12 mouse cellular contexts compared by ENCODE assay signal in genomic region chr7:140153829-140154217, GRCm38 (mm10). TPM values are rescaled to one million over a fixed set of nuclear protein-coding genes. Genes with fewer than 3 reads are reported as not detected.
DNase-seq lines count a peak whose midpoint lies in the region; ATAC-seq lines count a peak whose summit lies in the region.
"Had no signal": no experiment of that assay in that cellular context is flagged by ENCODE, and none has a peak within 500 bp of the region (broad histone marks: within the 10 kb centered on the region; RNA-seq: fewer than 3 reads in every experiment).

No protein-coding gene starts in this region.

- intact Hi-C loops in heart, postnatal 10 days (cut with DNase I) = no loop called here
- intact Hi-C loops in gastrocnemius, postnatal 14 days (cut with DNase I; ENCODE audit: low total_unique reads) = no loop called here

- no peak for DNase-seq in heart, postnatal 10 days
- no peak for DNase-seq in embryonic facial prominence, embryonic 10.5 days (ENCODE audit: low spot score)
- no peak for DNase-seq in hindbrain, embryonic 11.5 days (ENCODE audit: low spot score)
- no peak for DNase-seq in midbrain, embryonic 14.5 days
- DNase-seq in adrenal gland, postnatal 25 days = no peak
- no peak for DNase-seq in gastrocnemius, postnatal 14 days
- no peak for DNase-seq in urinary bladder, adult 2 months (ENCODE audit: low spot score)
- DNase-seq: spleen, adult 18-20 months had no signal

- H3K36me3 ChIP-seq in heart, embryonic 15.5 days = no peaks in the 10 kb centered on the region
- H3K36me3 ChIP-seq in embryonic facial prominence, embryonic 10.5 days (replicated peaks) = no peaks in the 10 kb centered on the region
- H3K36me3 ChIP-seq in hindbrain, embryonic 11.5 days (ENCODE audit: control insufficient read depth, insufficient read depth, low read length) = no peaks in the 10 kb centered on the region
- peaks cover 6% of the 10 kb centered on the region; the same call in 1 of the 2 replicates for H3K36me3 ChIP-seq in midbrain, embryonic 14.5 days (ENCODE audit: control insufficient read depth, insufficient read depth, low read length)

- no peak for ATAC-seq in heart, embryonic 15.5 days (replicated peaks; ENCODE audit: insufficient number of reproducible peaks, insufficient read depth, low FRiP score, low read depth)
- peak; percentile 25; the same call in 1 of the 2 replicates for ATAC-seq in hindbrain, embryonic 11.5 days (ENCODE audit: low FRiP score)
- 0 out of 2 replicates have a peak, but pooled peaks have one; percentile 3 for ATAC-seq in midbrain, embryonic 14.5 days (ENCODE audit: low FRiP score, low TSS enrichment)

- H3K4me1 ChIP-seq in heart, embryonic 15.5 days (replicated peaks) = peaks cover 12% of the 10 kb centered on the region
- peaks cover 19% of the 10 kb centered on the region for H3K4me1 ChIP-seq in embryonic facial prominence, embryonic 10.5 days
- H3K4me1 ChIP-seq in hindbrain, embryonic 11.5 days (replicated peaks; ENCODE audit: control insufficient read depth, insufficient read depth, low read length) = peaks cover 5% of the 10 kb centered on the region; the same call in 1 of the 2 replicates
- H3K4me1 ChIP-seq in midbrain, embryonic 14.5 days (ENCODE audit: control insufficient read depth, insufficient read depth, low read length) = peaks cover 12% of the 10 kb centered on the region

- H3K4me3 ChIP-seq in heart, embryonic 15.5 days = no peak overlapping the region
- H3K4me3 ChIP-seq in embryonic facial prominence, embryonic 10.5 days = peak overlapping the region; percentile 53
- peak overlapping the region; percentile 27 for H3K4me3 ChIP-seq in hindbrain, embryonic 11.5 days (ENCODE audit: low read depth, low read length)
- H3K4me3 ChIP-seq in midbrain, embryonic 14.5 days (replicated peaks; ENCODE audit: low read depth, low read length) = peak overlapping the region; percentile 46

- H3K27ac ChIP-seq in heart, embryonic 15.5 days = no peak overlapping the region
- no peak overlapping the region for H3K27ac ChIP-seq in embryonic facial prominence, embryonic 10.5 days (replicated peaks)
- no peak overlapping the region for H3K27ac ChIP-seq in hindbrain, embryonic 11.5 days (ENCODE audit: low read depth, low read length)
- H3K27ac ChIP-seq in midbrain, embryonic 14.5 days (replicated peaks; ENCODE audit: low read depth, low read length) = peak overlapping the region; percentile 79

- H3K4me2 ChIP-seq in heart, embryonic 15.5 days = peak overlapping the region; percentile 48; the same call in 1 of the 2 replicates
- peak overlapping the region; percentile 61 for H3K4me2 ChIP-seq in hindbrain, embryonic 11.5 days (replicated peaks; ENCODE audit: low read depth, low read length)
- H3K4me2 ChIP-seq in midbrain, embryonic 14.5 days (ENCODE audit: low read length) = peak overlapping the region; percentile 68

- H3K9ac ChIP-seq in heart, embryonic 15.5 days = no peak overlapping the region
- peak overlapping the region; percentile 56 for H3K9ac ChIP-seq in hindbrain, embryonic 11.5 days (ENCODE audit: low read depth, low read length)
- H3K9ac ChIP-seq in midbrain, embryonic 14.5 days (replicated peaks; ENCODE audit: low read length) = peak overlapping the region; percentile 73

- 20% methylated on average over 4 of the region's 4 CpGs for WGBS in heart, embryonic 15.5 days
- 16% methylated on average over 4 of the region's 4 CpGs for WGBS in embryonic facial prominence, embryonic 10.5 days
- WGBS in hindbrain, embryonic 11.5 days = 11% methylated on average over 4 of the region's 4 CpGs
- 19% methylated on average over 4 of the region's 4 CpGs for WGBS in midbrain, embryonic 14.5 days

- H3K27me3 ChIP-seq in heart, embryonic 15.5 days = peaks cover 53% of the 10 kb centered on the region
- peaks cover 64% of the 10 kb centered on the region for H3K27me3 ChIP-seq in embryonic facial prominence, embryonic 10.5 days (replicated peaks; ENCODE audit: low read depth, poor library complexity, severe bottlenecking)
- H3K27me3 ChIP-seq in hindbrain, embryonic 11.5 days (ENCODE audit: control insufficient read depth, insufficient read depth, low read length) = peaks cover 15% of the 10 kb centered on the region
- no peaks in the 10 kb centered on the region for H3K27me3 ChIP-seq in midbrain, embryonic 14.5 days (ENCODE audit: control insufficient read depth, insufficient read depth, low read length)

- H3K9me3 ChIP-seq in heart, embryonic 15.5 days (replicated peaks) = no peaks in the 10 kb centered on the region
- H3K9me3 ChIP-seq in embryonic facial prominence, embryonic 10.5 days = no peaks in the 10 kb centered on the region
- no peaks in the 10 kb centered on the region for H3K9me3 ChIP-seq in hindbrain, embryonic 11.5 days (ENCODE audit: control insufficient read depth, low read length)
- no peaks in the 10 kb centered on the region for H3K9me3 ChIP-seq in midbrain, embryonic 14.5 days (ENCODE audit: control insufficient read depth, low read length)

RNA-seq across cellular contexts. Expression of gene Sprn, which starts 0.9 kb away (rescaled TPM):
- 0.05 and 0.36 TPM in 2 replicates for polyA plus RNA-seq in heart, embryonic 15.5 days (2015; fragmentation: Nextera tagmentation; extraction: Ambion mirVana)
- total RNA-seq in heart, postnatal 10 days (2021) = under 1 TPM; 0.50 to 0.55 TPM
- 0.15 and 0.67 TPM in 2 replicates for polyA plus RNA-seq in embryonic facial prominence, embryonic 10.5 days (2016; fragmentation: Nextera tagmentation; extraction: Ambion mirVana)
- polyA plus RNA-seq in hindbrain, embryonic 11.5 days (2014; fragmentation: Nextera tagmentation; extraction: Ambion mirVana) = 0.94 and 1.9 TPM in 2 replicates
- 14.4 and 15.1 TPM in 2 replicates for polyA plus RNA-seq in midbrain, embryonic 14.5 days (2014; fragmentation: Nextera tagmentation; extraction: Ambion mirVana)
- total RNA-seq in adrenal gland, postnatal 25 days (2021) = 0.76 and 0.79 TPM in 2 replicates
- under 1 TPM; 0.23 to 0.47 TPM for total RNA-seq in gastrocnemius, postnatal 14 days (2021)
- 4.8 and 8.9 TPM in 2 replicates for polyA plus RNA-seq in urinary bladder, adult 2 months (2012; rRNA removed)

RNA-seq across cellular contexts. Expression of gene Olfr522, which starts 10.7 kb away (rescaled TPM):
- polyA plus RNA-seq in heart, embryonic 15.5 days (2015; fragmentation: Nextera tagmentation; extraction: Ambion mirVana) = not detected in 2 replicates
- not detected for total RNA-seq in heart, postnatal 10 days (2021)
- polyA plus RNA-seq in embryonic facial prominence, embryonic 10.5 days (2016; fragmentation: Nextera tagmentation; extraction: Ambion mirVana) = not detected in 2 replicates
- polyA plus RNA-seq in hindbrain, embryonic 11.5 days (2014; fragmentation: Nextera tagmentation; extraction: Ambion mirVana) = not detected in 2 replicates
- polyA plus RNA-seq in midbrain, embryonic 14.5 days (2014; fragmentation: Nextera tagmentation; extraction: Ambion mirVana) = not detected in 2 replicates
- not detected in 2 replicates for total RNA-seq in adrenal gland, postnatal 25 days (2021)
- not detected for total RNA-seq in gastrocnemius, postnatal 14 days (2021)
- polyA plus RNA-seq in urinary bladder, adult 2 months (2012; rRNA removed) = not detected in 2 replicates
- total RNA-seq: adrenal gland, adult 18-20 months; left cerebral cortex, postnatal 36 days had no signal
- polyA plus RNA-seq: gonadal fat pad, adult 2 months had no signal

RNA-seq across cellular contexts. Expression of gene Mtg1, which starts 16.5 kb away (rescaled TPM):
- 27.8 and 33.4 TPM in 2 replicates for polyA plus RNA-seq in heart, embryonic 15.5 days (2015; fragmentation: Nextera tagmentation; extraction: Ambion mirVana)
- 10 to 100 TPM; 22.9 to 25.3 TPM for total RNA-seq in heart, postnatal 10 days (2021)
- 25.3 and 31.3 TPM in 2 replicates for polyA plus RNA-seq in embryonic facial prominence, embryonic 10.5 days (2016; fragmentation: Nextera tagmentation; extraction: Ambion mirVana)
- polyA plus RNA-seq in hindbrain, embryonic 11.5 days (2014; fragmentation: Nextera tagmentation; extraction: Ambion mirVana) = 22.0 and 32.2 TPM in 2 replicates
- polyA plus RNA-seq in midbrain, embryonic 14.5 days (2014; fragmentation: Nextera tagmentation; extraction: Ambion mirVana) = 30.0 and 34.7 TPM in 2 replicates
- total RNA-seq in adrenal gland, postnatal 25 days (2021) = 35.9 and 39.5 TPM in 2 replicates
- total RNA-seq in gastrocnemius, postnatal 14 days (2021) = 10 to 100 TPM; 22.9 to 23.6 TPM
- polyA plus RNA-seq in urinary bladder, adult 2 months (2012; rRNA removed) = 26.1 and 31.0 TPM in 2 replicates

RNA-seq across cellular contexts. Expression of gene Olfr523, which starts 19.2 kb away (rescaled TPM):
- not detected in 2 replicates for polyA plus RNA-seq in heart, embryonic 15.5 days (2015; fragmentation: Nextera tagmentation; extraction: Ambion mirVana)
- not detected for total RNA-seq in heart, postnatal 10 days (2021)
- polyA plus RNA-seq in embryonic facial prominence, embryonic 10.5 days (2016; fragmentation: Nextera tagmentation; extraction: Ambion mirVana) = not detected in 2 replicates
- not detected in 2 replicates for polyA plus RNA-seq in hindbrain, embryonic 11.5 days (2014; fragmentation: Nextera tagmentation; extraction: Ambion mirVana)
- not detected in 2 replicates for polyA plus RNA-seq in midbrain, embryonic 14.5 days (2014; fragmentation: Nextera tagmentation; extraction: Ambion mirVana)
- total RNA-seq in adrenal gland, postnatal 25 days (2021) = not detected in 2 replicates
- not detected for total RNA-seq in gastrocnemius, postnatal 14 days (2021)
- not detected in 2 replicates for polyA plus RNA-seq in urinary bladder, adult 2 months (2012; rRNA removed)
- total RNA-seq: adrenal gland, adult 18-20 months; left cerebral cortex, postnatal 36 days had no signal
- polyA plus RNA-seq: gonadal fat pad, adult 2 months had no signal

RNA-seq across cellular contexts. Expression of gene Echs1, which starts 37.5 kb away (rescaled TPM):
- 192 and 217 TPM in 2 replicates for polyA plus RNA-seq in heart, embryonic 15.5 days (2015; fragmentation: Nextera tagmentation; extraction: Ambion mirVana)
- 100 to 1,000 TPM; 240 to 272 TPM for total RNA-seq in heart, postnatal 10 days (2021)
- 174 and 178 TPM in 2 replicates for polyA plus RNA-seq in embryonic facial prominence, embryonic 10.5 days (2016; fragmentation: Nextera tagmentation; extraction: Ambion mirVana)
- 168 and 184 TPM in 2 replicates for polyA plus RNA-seq in hindbrain, embryonic 11.5 days (2014; fragmentation: Nextera tagmentation; extraction: Ambion mirVana)
- 129 TPM in 2 replicates for polyA plus RNA-seq in midbrain, embryonic 14.5 days (2014; fragmentation: Nextera tagmentation; extraction: Ambion mirVana)
- 435 and 524 TPM in 2 replicates for total RNA-seq in adrenal gland, postnatal 25 days (2021)
- total RNA-seq in gastrocnemius, postnatal 14 days (2021) = 100 to 1,000 TPM in 1 of 2 experiments, 10 to 100 TPM in 1; 91.8 to 114 TPM
- polyA plus RNA-seq in urinary bladder, adult 2 months (2012; rRNA removed) = 112 and 118 TPM in 2 replicates
